Mouse (Mus musculus) heart, embryonic 14.5 days (tissue): ENCODE measurements at regions not wholly inside any gene's neighbourhood (a gene's known extent, or its start where the extent isn't known, plus 50 kb on each side); places are given as distances from the start of the nearest gene placed in this dataset.

Experiments
- ATAC-seq: fragments of 200-750 bp; cut with Nextera tagmentation; 2 replicates; pipeline ENCODE4 v1.8.0; 2017; ENCODE audit warnings: low read depth, moderate TSS enrichment; ENCODE audit not compliant: insufficient number of reproducible peaks, insufficient read depth, low FRiP score
- H3K27ac ChIP-seq, 2 experiments: fragments of 200-500 bp in 1 of 2; fragments of 300-500 bp in 1 of 2; sonication (generic) in 1 of 2; replicated peaks in 1 of 2; 2 replicates each; pipeline ENCODE4 v1.5.1; 2012 to 2014; ENCODE audit warnings: low read depth in 2 of 2, low read length in 2 of 2, control low read depth in 1 of 2, mild to moderate bottlenecking in 1 of 2, mixed read lengths in 1 of 2; ENCODE audit not compliant: control insufficient read depth in 1 of 2, insufficient read depth in 1 of 2
- H3K27me3 ChIP-seq: fragments of 300-500 bp; sonication (generic); 2 replicates; pipeline ENCODE4 v1.6.1; 2014; ENCODE audit warnings: mild to moderate bottlenecking, low read length, control low read depth; ENCODE audit not compliant: control insufficient read depth, insufficient read depth
- H3K36me3 ChIP-seq: fragments of 300-500 bp; sonication (generic); 2 replicates; pipeline ENCODE4 v1.6.1; 2014; ENCODE audit warnings: mild to moderate bottlenecking, control low read depth, low read length, mixed read lengths; ENCODE audit not compliant: control insufficient read depth, insufficient read depth
- H3K4me1 ChIP-seq, 2 experiments: fragments of 200-500 bp in 1 of 2; fragments of 300-500 bp in 1 of 2; sonication (generic) in 1 of 2; 2 replicates each; pipeline ENCODE4 v1.6.1; 2012 to 2014; ENCODE audit warnings: low read length in 2 of 2, control low read depth in 1 of 2, mixed read lengths in 1 of 2; ENCODE audit not compliant: control insufficient read depth in 2 of 2, insufficient read depth in 2 of 2
- H3K4me2 ChIP-seq: fragments of 300-500 bp; sonication (generic); 2 replicates; pipeline ENCODE4 v1.6.1; 2014; ENCODE audit warnings: mild to moderate bottlenecking, low read length
- H3K4me3 ChIP-seq, 2 experiments: fragments of 200-500 bp in 1 of 2; fragments of 300-500 bp in 1 of 2; sonication (generic) in 1 of 2; 2 replicates each; pipeline ENCODE4 v1.5.1; 2012 to 2014; ENCODE audit warnings: low read length in 2 of 2, mild to moderate bottlenecking in 2 of 2, control low read depth in 1 of 2, low read depth in 1 of 2, moderate library complexity in 1 of 2; ENCODE audit not compliant: control insufficient read depth in 1 of 2, insufficient read depth in 1 of 2
- H3K9ac ChIP-seq: fragments of 300-500 bp; sonication (generic); 2 replicates; pipeline ENCODE4 v1.6.1; 2014; ENCODE audit warnings: mild to moderate bottlenecking, low read length
- H3K9me3 ChIP-seq: fragments of 300-500 bp; sonication (generic); 2 replicates; pipeline ENCODE4 v1.6.1; 2016; ENCODE audit warnings: low read length, control low read depth; ENCODE audit not compliant: control insufficient read depth
- WGBS: fragments of 180-500 bp; shearing (Covaris S2); extraction: QIAGEN DNeasy Blood & Tissue Kit; methylation state at CpG from one replicate; pipeline ENCODE4 v1.1.7; 2014; 5-methylcytosine and 5-hydroxymethylcytosine counted together

- no peaks in the 10 kb centered on the region for H3K36me3 ChIP-seq
- H3K27me3 ChIP-seq = no peaks in the 10 kb centered on the region
- H3K4me3 ChIP-seq = no peak overlapping the region
- WGBS = 23% methylated on average over 1 of the region's 1 CpGs
- H3K9me3 ChIP-seq = no peaks in the 10 kb centered on the region
- no peak overlapping the region for H3K4me2 ChIP-seq
- H3K9ac ChIP-seq = no peak overlapping the region
- no peak overlapping the region for H3K27ac ChIP-seq
- no peak for ATAC-seq
- no peaks in the 10 kb centered on the region for H3K4me1 ChIP-seq
These were observed 194.1 kb upstream of the A1bg start for GRCm38 (mm10) chr15:61116912-61117311.

GRCm38 (mm10) chr15:61109429-61110128, 186.8 kb upstream of the A1bg start:
- Histone ChIP-seq H3K27ac (peak overlapping the region; percentile 55 to 59; a peak in 3 of 4 replicates), H3K4me3 (no peak overlapping the region), H3K27me3 (no peaks in the 10 kb centered on the region), H3K9me3 (no peaks in the 10 kb centered on the region), H3K4me1 (peaks cover 0 to 2% of the 10 kb centered on the region in 2 experiments; a peak in 1 of 4 replicates), H3K4me2 (no peak overlapping the region), H3K9ac (no peak overlapping the region), H3K36me3 (no peaks in the 10 kb centered on the region)
- no peak for ATAC-seq
- WGBS = 29% methylated on average over 4 of the region's 4 CpGs

GRCm38 (mm10) chr15:61108957-61109356, 186.1 kb upstream of the A1bg start:
- Histone ChIP-seq H3K27me3 (no peaks in the 10 kb centered on the region), H3K4me3 (no peak overlapping the region), H3K9me3 (no peaks in the 10 kb centered on the region), H3K4me2 (no peak overlapping the region), H3K4me1 (peaks cover 0 to 2% of the 10 kb centered on the region in 2 experiments; a peak in 1 of 4 replicates), H3K36me3 (no peaks in the 10 kb centered on the region), H3K27ac (peak overlapping the region; percentile 55 to 59), H3K9ac (no peak overlapping the region)
- ATAC-seq = no peak
- 54% methylated on average over 2 of the region's 2 CpGs for WGBS

GRCm38 (mm10) chr15:61102421-61103412, 179.9 kb upstream of the A1bg start:
- no peak for ATAC-seq
- Histone ChIP-seq H3K4me3 (no peak overlapping the region), H3K27me3 (no peaks in the 10 kb centered on the region), H3K27ac (no peak overlapping the region), H3K4me1 (no peaks in the 10 kb centered on the region; a peak in 1 of 4 replicates), H3K36me3 (no peaks in the 10 kb centered on the region), H3K9ac (no peak overlapping the region), H3K9me3 (no peaks in the 10 kb centered on the region), H3K4me2 (no peak overlapping the region)
- 43% methylated on average over 7 of the region's 7 CpGs for WGBS

- H3K9ac ChIP-seq = no peak overlapping the region
- no peaks in the 10 kb centered on the region for H3K9me3 ChIP-seq
- no peaks in the 10 kb centered on the region; a peak in 1 of 4 replicates for H3K4me1 ChIP-seq
- H3K36me3 ChIP-seq = no peaks in the 10 kb centered on the region
- no peaks in the 10 kb centered on the region for H3K27me3 ChIP-seq
- WGBS = 69% methylated on average over 4 of the region's 4 CpGs
- no peak overlapping the region for H3K4me3 ChIP-seq
- no peak for ATAC-seq
- no peak overlapping the region for H3K4me2 ChIP-seq
- H3K27ac ChIP-seq = no peak overlapping the region
These were observed 178.0 kb upstream of the A1bg start for GRCm38 (mm10) chr15:61100807-61101206.

GRCm38 (mm10) chr15:61098968-61099367, 176.2 kb upstream of the A1bg start:
- no peak for ATAC-seq
- Histone ChIP-seq H3K36me3 (no peaks in the 10 kb centered on the region), H3K4me3 (no peak overlapping the region), H3K4me1 (no peaks in the 10 kb centered on the region), H3K27me3 (no peaks in the 10 kb centered on the region), H3K9me3 (no peaks in the 10 kb centered on the region), H3K9ac (no peak overlapping the region), H3K27ac (no peak overlapping the region), H3K4me2 (no peak overlapping the region)
- WGBS = 11% methylated on average over 1 of the region's 1 CpGs

GRCm38 (mm10) chr15:61098519-61098918, 175.7 kb upstream of the A1bg start:
- Histone ChIP-seq H3K9me3 (no peaks in the 10 kb centered on the region), H3K27ac (no peak overlapping the region), H3K4me2 (no peak overlapping the region), H3K27me3 (no peaks in the 10 kb centered on the region), H3K36me3 (no peaks in the 10 kb centered on the region), H3K9ac (no peak overlapping the region), H3K4me1 (no peaks in the 10 kb centered on the region), H3K4me3 (no peak overlapping the region)
- ATAC-seq = no peak
